Mouse (Mus musculus) forebrain, embryonic 14.5 days (tissue): ENCODE results near the gene Fstl4. TPM values are rescaled to one million over a fixed set of nuclear protein-coding genes. Genes with fewer than 3 reads are reported as not detected.

Source experiments
- ATAC-seq: fragments of 200-750 bp; cut with Nextera tagmentation; 2 replicates; pipeline ENCODE4 v1.8.0; 2017; ENCODE audit warnings: mild to moderate bottlenecking, moderate library complexity
- DNase-seq: peaks from one replicate; pipeline ENCODE4 v3.0.0-alpha.2; 2015; ENCODE audit warnings: low spot score
- H3K27ac ChIP-seq: fragments of 300-500 bp; sonication (generic); 2 replicates; pipeline ENCODE4 v1.5.1; 2014; ENCODE audit warnings: low read depth, mild to moderate bottlenecking, control low read depth, low read length, moderate library complexity
- H3K27me3 ChIP-seq: fragments of 300-500 bp; sonication (generic); replicated peaks from 2 replicates; pipeline ENCODE4 v1.6.1; 2014; ENCODE audit warnings: low read length, control low read depth, mixed read lengths; ENCODE audit not compliant: control insufficient read depth, insufficient read depth
- H3K36me3 ChIP-seq: fragments of 300-500 bp; sonication (generic); 2 replicates; pipeline ENCODE4 v1.6.1; 2014; ENCODE audit warnings: low read length, control low read depth; ENCODE audit not compliant: control insufficient read depth, insufficient read depth
- H3K4me1 ChIP-seq: fragments of 300-500 bp; sonication (generic); 2 replicates; pipeline ENCODE4 v1.6.1; 2014; ENCODE audit warnings: antibody characterized with exemption, low read length, control low read depth; ENCODE audit not compliant: control insufficient read depth, insufficient read depth
- H3K4me2 ChIP-seq: fragments of 300-500 bp; sonication (generic); 2 replicates; pipeline ENCODE4 v1.6.1; 2014; ENCODE audit warnings: mild to moderate bottlenecking, control low read depth, low read length
- H3K4me3 ChIP-seq: fragments of 300-500 bp; sonication (generic); 2 replicates; pipeline ENCODE4 v1.5.1; 2014; ENCODE audit warnings: low read depth, low read length, control low read depth
- H3K9ac ChIP-seq: fragments of 300-500 bp; sonication (generic); 2 replicates; pipeline ENCODE4 v1.6.1; 2014; ENCODE audit warnings: mild to moderate bottlenecking, low read length, control low read depth, moderate library complexity
- H3K9me3 ChIP-seq: fragments of 300-500 bp; sonication (generic); replicated peaks from 2 replicates; pipeline ENCODE4 v1.6.1; 2016; ENCODE audit warnings: low read length, control low read depth, mixed read lengths; ENCODE audit not compliant: control insufficient read depth
- WGBS: fragments of 180-500 bp; shearing (Covaris S2); extraction: QIAGEN DNeasy Blood & Tissue Kit; methylation state at CpG from one replicate; pipeline ENCODE4 v1.1.7; 2014; 5-methylcytosine and 5-hydroxymethylcytosine counted together
- polyA plus RNA-seq: library from polyadenylated mRNA; unstranded; fragments of >200 nt; fragmentation: Nextera tagmentation; extraction: Ambion mirVana; gene quantifications from 2 replicates; pipeline ENCODE4 v1.2.1, GENCODE M21; 2014

The Fstl4 gene
- polyA plus RNA-seq = 2.4 and 3.6 TPM in 2 replicates

DNA sequence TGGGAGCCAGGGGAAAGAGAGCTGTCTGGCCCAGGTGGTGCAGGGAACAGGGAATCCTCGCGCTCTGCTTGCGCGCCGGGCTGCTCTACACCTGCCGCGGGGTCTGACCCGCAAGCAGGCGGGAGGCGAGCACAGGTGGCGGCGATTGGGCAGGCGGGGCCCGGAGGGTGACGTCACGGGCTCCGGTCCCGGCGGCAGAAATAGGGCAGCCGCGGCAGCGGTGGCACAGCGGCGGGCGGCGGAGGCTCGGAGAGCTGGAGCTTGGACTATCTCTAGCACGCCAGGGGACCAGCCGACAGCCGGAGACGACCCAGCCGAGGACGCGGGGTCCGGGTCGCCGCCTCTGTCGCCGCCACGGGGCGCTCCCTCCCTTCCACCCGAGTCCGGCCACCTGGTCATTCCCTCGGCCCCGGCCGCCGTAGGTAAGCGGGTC is at the start of gene Fstl4:
Gene Fstl4, plus strand, starts transcription at position 174 of the 433 bp plus-strand sequence.
- Histone ChIP-seq H3K4me1 (no peaks in the 10 kb centered on the region), H3K4me2 (peak within 1 kb of the TSS; percentile 100), H3K27ac (no peak within 1 kb of the TSS), H3K9ac (peak within 1 kb of the TSS; percentile 65), H3K4me3 (peak within 1 kb of the TSS; percentile 62), H3K27me3 (peaks cover 41% of the 10 kb centered on the region), H3K36me3 (no peaks in the 10 kb centered on the region), H3K9me3 (no peaks in the 10 kb centered on the region)
- WGBS = under 1% methylated on average over 46 of the region's 48 CpGs
- DNase-seq (peak; percentile 46), ATAC-seq (peak; percentile 62)

DNA sequence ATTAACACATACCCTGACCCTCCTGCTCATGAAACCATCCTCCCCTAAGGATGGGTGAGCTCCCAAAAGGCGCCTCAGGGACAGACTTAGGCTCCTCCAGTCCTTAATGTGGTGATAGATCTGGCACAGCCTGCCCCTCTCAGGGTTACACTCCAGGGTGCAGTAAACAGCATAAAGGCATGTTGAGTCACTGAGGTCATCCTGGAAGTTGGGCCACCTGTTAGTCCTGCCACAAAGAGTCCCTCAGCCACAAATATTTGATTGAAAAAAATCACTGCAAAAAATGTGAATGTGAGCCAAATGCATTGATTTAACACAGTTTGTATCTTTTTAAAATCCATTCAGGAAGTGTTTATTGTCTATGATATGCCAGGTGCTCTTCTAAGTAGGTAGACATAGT is 45.9 kb upstream of the Fstl4 start:
- Histone ChIP-seq H3K27ac (no peak overlapping the region), H3K27me3 (no peaks in the 10 kb centered on the region), H3K9me3 (no peaks in the 10 kb centered on the region), H3K4me3 (no peak overlapping the region), H3K4me1 (peaks cover 4% of the 10 kb centered on the region; the same call in 1 of the 2 replicates), H3K36me3 (no peaks in the 10 kb centered on the region), H3K9ac (no peak overlapping the region), H3K4me2 (no peak overlapping the region)
- no peak for DNase-seq
- 58% methylated on average over 1 of the region's 1 CpGs for WGBS
- no peak for ATAC-seq

DNA sequence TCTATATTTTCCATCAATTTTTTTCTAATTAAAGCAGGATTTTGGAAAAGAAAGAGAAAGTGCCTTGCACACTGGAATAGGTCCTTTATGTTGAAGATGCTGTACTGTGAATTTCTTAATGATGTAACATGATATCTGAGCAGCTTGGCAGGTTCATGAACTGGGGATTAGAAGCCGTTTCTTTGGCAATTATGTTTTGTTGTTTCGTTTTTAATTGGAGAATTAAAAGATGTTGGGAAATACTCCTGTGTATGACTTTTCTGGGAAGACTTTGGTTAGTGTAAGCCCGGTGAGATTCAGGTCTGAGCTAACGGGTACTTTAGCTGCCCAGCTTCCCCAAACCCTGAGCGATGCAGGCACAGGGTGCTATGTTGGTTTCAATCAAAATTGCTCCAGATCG is 43.3 kb upstream of the Fstl4 start:
- H3K4me1 ChIP-seq = peaks cover 4% of the 10 kb centered on the region; the same call in 1 of the 2 replicates
- H3K9me3 ChIP-seq = no peaks in the 10 kb centered on the region; the same call in 1 of the 2 replicates
- ATAC-seq = no peak
- H3K27me3 ChIP-seq = no peaks in the 10 kb centered on the region
- no peaks in the 10 kb centered on the region for H3K36me3 ChIP-seq
- peak; percentile 35 for DNase-seq
- H3K9ac ChIP-seq = no peak overlapping the region
- 18% methylated on average over 6 of the region's 6 CpGs for WGBS
- no peak overlapping the region for H3K4me2 ChIP-seq
- H3K27ac ChIP-seq = no peak overlapping the region
- H3K4me3 ChIP-seq = no peak overlapping the region

DNA sequence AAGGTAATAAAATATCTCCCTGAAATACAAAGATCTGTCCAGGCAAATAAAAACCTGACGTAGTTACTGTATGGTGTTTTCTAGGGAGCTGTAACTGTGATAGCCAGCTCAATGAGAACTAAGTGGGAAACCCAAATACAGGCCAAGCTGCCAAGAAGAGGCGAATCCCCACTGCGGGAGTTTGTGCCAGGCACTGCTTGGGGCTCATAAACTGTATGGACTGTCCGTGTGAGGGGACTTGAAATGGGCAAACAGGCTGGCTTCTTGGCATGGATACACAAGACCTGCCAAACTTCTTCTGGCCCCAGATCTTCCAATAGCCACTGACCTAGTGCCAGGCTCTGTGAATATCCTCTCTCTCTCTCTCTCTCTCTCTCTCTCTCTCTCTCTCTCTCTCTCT is 41.7 kb upstream of the Fstl4 start:
- ATAC-seq (no peak), DNase-seq (no peak)
- peaks cover 4% of the 10 kb centered on the region; the same call in 1 of the 2 replicates for H3K4me1 ChIP-seq
- WGBS = 94% methylated on average over 4 of the region's 4 CpGs
- H3K9ac ChIP-seq = no peak overlapping the region
- H3K27me3 ChIP-seq = no peaks in the 10 kb centered on the region
- no peaks in the 10 kb centered on the region; the same call in 1 of the 2 replicates for H3K9me3 ChIP-seq
- H3K4me2 ChIP-seq = no peak overlapping the region
- no peaks in the 10 kb centered on the region for H3K36me3 ChIP-seq
- no peak overlapping the region for H3K27ac ChIP-seq
- no peak overlapping the region for H3K4me3 ChIP-seq

DNA sequence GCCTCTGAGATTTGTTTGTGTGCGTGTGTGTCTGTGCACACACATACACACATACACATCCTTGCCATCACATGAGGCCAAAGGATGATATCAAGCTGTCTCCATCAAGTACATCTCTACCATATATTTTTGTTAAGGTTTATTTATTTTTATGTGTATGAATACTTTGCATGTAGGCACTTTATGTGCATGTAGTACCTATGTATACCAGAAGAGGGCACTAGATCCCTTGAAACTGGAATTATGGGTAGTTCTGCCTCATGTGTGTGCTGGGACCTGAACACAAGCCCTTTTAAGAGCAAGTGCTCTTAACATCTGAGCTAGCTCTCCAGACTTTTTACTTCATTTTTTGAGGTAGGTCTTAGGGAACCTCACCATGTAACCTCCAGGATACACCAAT is 38.4 kb upstream of the Fstl4 start:
- Histone ChIP-seq H3K9ac (no peak overlapping the region), H3K27me3 (no peaks in the 10 kb centered on the region), H3K4me2 (no peak overlapping the region), H3K36me3 (no peaks in the 10 kb centered on the region), H3K4me3 (no peak overlapping the region), H3K27ac (no peak overlapping the region), H3K9me3 (no peaks in the 10 kb centered on the region; the same call in 1 of the 2 replicates), H3K4me1 (peaks cover 4% of the 10 kb centered on the region; the same call in 1 of the 2 replicates)
- DNase-seq (no peak), ATAC-seq (no peak)
- 100% methylated on average over 1 of the region's 1 CpGs for WGBS

DNA sequence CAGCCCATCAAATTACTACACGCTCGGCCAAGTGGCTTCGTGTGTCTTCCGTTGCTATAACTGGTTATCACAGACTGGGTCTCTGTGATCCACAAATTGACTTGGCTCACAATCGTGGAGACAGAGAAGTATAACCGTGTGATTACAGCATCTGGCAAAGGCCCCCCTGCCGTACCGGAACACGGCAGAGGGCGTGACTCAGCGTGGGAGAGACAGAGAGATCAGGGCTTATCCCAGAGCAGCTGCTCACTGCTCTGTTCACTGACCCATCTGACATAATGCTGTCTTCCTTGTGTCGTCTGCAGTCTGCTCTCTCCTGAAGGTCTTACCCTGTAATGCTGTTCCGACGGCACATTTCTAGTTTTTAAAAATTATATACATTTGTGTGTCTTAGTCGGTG is 36.0 kb upstream of the Fstl4 start:
- no peak overlapping the region for H3K4me2 ChIP-seq
- no peak overlapping the region for H3K27ac ChIP-seq
- no peak for DNase-seq
- no peaks in the 10 kb centered on the region for H3K27me3 ChIP-seq
- H3K4me1 ChIP-seq = no peaks in the 10 kb centered on the region
- no peak overlapping the region for H3K9ac ChIP-seq
- no peak for ATAC-seq
- no peaks in the 10 kb centered on the region for H3K36me3 ChIP-seq
- 82% methylated on average over 15 of the region's 15 CpGs for WGBS
- no peak overlapping the region for H3K4me3 ChIP-seq
- no peaks in the 10 kb centered on the region; the same call in 1 of the 2 replicates for H3K9me3 ChIP-seq

DNA sequence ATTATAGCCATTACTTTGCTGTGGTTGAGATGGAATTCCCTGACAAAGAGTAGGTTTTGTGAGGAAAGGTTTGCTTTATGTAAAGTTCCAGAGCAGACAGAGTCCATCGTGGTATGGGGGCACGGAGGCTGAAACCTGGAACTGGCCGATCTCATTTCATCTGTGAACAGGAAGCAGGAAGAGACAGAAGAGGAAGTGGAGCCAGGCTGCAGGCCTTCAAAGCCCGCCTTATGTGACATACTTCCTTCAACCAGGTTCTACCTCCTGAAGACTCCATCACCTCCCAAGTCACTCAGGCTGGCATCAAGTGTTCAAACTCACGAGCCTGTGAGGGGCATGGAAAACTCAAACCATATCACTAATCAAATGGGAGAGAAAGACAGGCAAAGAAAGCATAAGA is 34.5 kb upstream of the Fstl4 start:
- Histone ChIP-seq H3K9me3 (no peaks in the 10 kb centered on the region; the same call in 1 of the 2 replicates), H3K4me3 (no peak overlapping the region), H3K4me2 (no peak overlapping the region), H3K27me3 (no peaks in the 10 kb centered on the region), H3K27ac (no peak overlapping the region), H3K9ac (no peak overlapping the region), H3K4me1 (no peaks in the 10 kb centered on the region), H3K36me3 (no peaks in the 10 kb centered on the region)
- DNase-seq (no peak), ATAC-seq (no peak)
- WGBS = 86% methylated on average over 5 of the region's 5 CpGs

DNA sequence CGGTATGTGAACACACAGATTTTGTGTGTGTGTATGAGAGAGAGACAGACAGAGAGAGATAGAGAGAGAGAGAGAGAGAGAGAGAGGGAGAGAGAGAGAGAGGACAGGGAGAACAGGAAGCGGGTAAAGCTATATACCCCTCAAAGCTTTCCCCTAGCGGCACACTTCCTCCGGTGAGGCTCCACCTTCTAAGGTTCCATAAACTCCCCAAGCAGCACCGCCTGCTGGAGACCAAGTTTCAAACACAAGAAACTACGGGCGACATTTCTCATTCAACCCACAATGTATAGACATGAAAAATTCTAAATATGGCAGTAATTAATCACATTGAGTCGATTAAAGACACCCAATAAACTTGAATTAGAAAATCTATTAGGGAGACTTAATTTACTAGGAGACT is 32.5 kb upstream of the Fstl4 start:
- ATAC-seq = no peak
- no peak overlapping the region for H3K4me3 ChIP-seq
- DNase-seq = no peak

DNA sequence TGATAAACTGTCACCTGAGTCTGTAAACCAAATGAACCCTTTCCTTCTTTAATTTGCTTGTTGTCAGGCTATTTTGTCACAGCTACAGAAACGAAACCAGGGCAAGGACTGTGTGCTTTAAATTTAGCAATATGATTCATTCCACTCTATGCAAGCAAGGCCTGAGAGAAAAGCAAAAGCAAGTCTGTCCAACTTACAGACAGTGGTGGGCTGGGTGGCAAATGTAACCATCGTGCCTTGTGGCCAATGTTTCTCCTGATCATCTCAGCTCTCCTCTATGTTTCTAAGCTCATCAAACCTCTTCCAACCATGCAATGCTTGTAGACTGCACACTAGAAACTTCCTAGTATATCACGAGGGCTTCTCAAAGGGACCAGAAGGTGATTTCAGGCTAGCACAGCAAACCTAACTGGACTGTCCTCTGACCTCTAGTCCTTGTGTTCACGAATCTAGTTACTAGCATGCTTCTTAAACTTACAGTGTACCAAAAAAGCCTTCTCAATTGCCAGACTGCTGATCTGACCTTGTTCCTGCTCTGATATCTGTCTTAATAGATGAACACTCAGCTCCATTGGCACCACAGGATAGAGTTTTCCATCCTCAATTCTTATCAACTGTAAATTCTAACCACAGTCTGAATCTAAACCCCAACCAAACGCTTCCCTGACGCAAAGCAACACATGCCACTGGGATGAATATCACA is 29.8 kb upstream of the Fstl4 start:
- H3K27me3 ChIP-seq = no peaks in the 10 kb centered on the region
- WGBS = 91% methylated on average over 6 of the region's 6 CpGs
- H3K4me3 ChIP-seq = no peak overlapping the region
- ATAC-seq = no peak
- H3K27ac ChIP-seq = no peak overlapping the region
- H3K36me3 ChIP-seq = no peaks in the 10 kb centered on the region
- no peaks in the 10 kb centered on the region for H3K4me1 ChIP-seq
- no peak overlapping the region for H3K4me2 ChIP-seq
- no peak for DNase-seq
- no peak overlapping the region for H3K9ac ChIP-seq
- no peaks in the 10 kb centered on the region for H3K9me3 ChIP-seq

More for the DNA sequence above, 32.5 kb upstream of the Fstl4 start:
- Histone ChIP-seq H3K9me3 (no peaks in the 10 kb centered on the region), H3K4me2 (no peak overlapping the region), H3K4me1 (no peaks in the 10 kb centered on the region), H3K27ac (no peak overlapping the region), H3K9ac (no peak overlapping the region), H3K36me3 (no peaks in the 10 kb centered on the region), H3K27me3 (no peaks in the 10 kb centered on the region)
- WGBS = 51% methylated on average over 8 of the region's 8 CpGs
